Mouse (Mus musculus): ENCODE measurements around the gene Mxi1. TPM values are rescaled to one million over a fixed set of nuclear protein-coding genes. Genes with fewer than 3 reads are reported as not detected.

Mxi1 gene
- polyA plus RNA-seq, 1 experiment from 2014 or later, result 19.7 TPM

GRCm38 (mm10) chr19:53420924-53421582, 110.7 kb downstream of the Mxi1 start:
- Histone ChIP-seq H3K27ac (replicated peaks) (peak overlapping the region; percentile 85), H3K36me3 (no peaks in the 10 kb centered on the region), H3K4me3 (peak overlapping the region; percentile 61), H3K4me1 (peaks cover 28% of the 10 kb centered on the region), H3K9me3 (replicated peaks) (no peaks in the 10 kb centered on the region), H3K27me3 (ENCODE audit: low read depth, poor library complexity, severe bottlenecking) (peaks cover 24% of the 10 kb centered on the region)
- 2% methylated on average over 19 of the region's 19 CpGs for WGBS
- DNase-seq (ENCODE audit: low spot score), result peak; percentile 79

GRCm38 (mm10) chr19:53421583-53422188, 111.4 kb downstream of the Mxi1 start:
- 2% methylated on average over 6 of the region's 6 CpGs for WGBS
- Histone ChIP-seq H3K27me3 (ENCODE audit: low read depth, poor library complexity, severe bottlenecking) (peaks cover 24% of the 10 kb centered on the region), H3K4me3 (peak overlapping the region; percentile 61), H3K4me1 (peaks cover 28% of the 10 kb centered on the region), H3K9me3 (replicated peaks) (no peaks in the 10 kb centered on the region), H3K27ac (replicated peaks) (peak overlapping the region; percentile 85), H3K36me3 (no peaks in the 10 kb centered on the region)
- DNase-seq (ENCODE audit: low spot score), result no peak

GRCm38 (mm10) chr19:53422358-53423308, 112.3 kb downstream of the Mxi1 start:
- no peak for DNase-seq (ENCODE audit: low spot score)
- no peak overlapping the region for H3K27ac ChIP-seq (replicated peaks)
- H3K27me3 ChIP-seq (ENCODE audit: low read depth, poor library complexity, severe bottlenecking), result peaks cover 24% of the 10 kb centered on the region
- no peak overlapping the region for H3K4me3 ChIP-seq
- H3K9me3 ChIP-seq (replicated peaks), result no peaks in the 10 kb centered on the region
- no peaks in the 10 kb centered on the region for H3K36me3 ChIP-seq
- peaks cover 32% of the 10 kb centered on the region for H3K4me1 ChIP-seq
- 78% methylated on average over 18 of the region's 18 CpGs for WGBS

- Histone ChIP-seq H3K4me1 (peaks cover 32% of the 10 kb centered on the region), H3K9me3 (replicated peaks) (no peaks in the 10 kb centered on the region), H3K27me3 (ENCODE audit: low read depth, poor library complexity, severe bottlenecking) (peaks cover 24% of the 10 kb centered on the region), H3K4me3 (no peak overlapping the region), H3K36me3 (no peaks in the 10 kb centered on the region), H3K27ac (replicated peaks) (no peak overlapping the region)
- 17% methylated on average over 18 of the region's 19 CpGs for WGBS
- DNase-seq (ENCODE audit: low spot score), result no peak
Measured at GRCm38 (mm10) chr19:53423341-53423753, 113.0 kb downstream of the Mxi1 start.

GRCm38 (mm10) chr19:53423816-53424465, 113.6 kb downstream of the Mxi1 start:
- H3K4me1 ChIP-seq, result peaks cover 32% of the 10 kb centered on the region
- WGBS, result 61% methylated on average over 17 of the region's 17 CpGs

GRCm38 (mm10) chr19:53424629-53425028, 114.3 kb downstream of the Mxi1 start:
- peaks cover 24% of the 10 kb centered on the region for H3K27me3 ChIP-seq (ENCODE audit: low read depth, poor library complexity, severe bottlenecking)
- 71% methylated on average over 18 of the region's 18 CpGs for WGBS
- no peak for DNase-seq (ENCODE audit: low spot score)
- no peak overlapping the region for H3K4me3 ChIP-seq
- H3K4me1 ChIP-seq, result peaks cover 32% of the 10 kb centered on the region
- H3K9me3 ChIP-seq (replicated peaks), result no peaks in the 10 kb centered on the region
- no peak overlapping the region for H3K27ac ChIP-seq (replicated peaks)
- no peaks in the 10 kb centered on the region for H3K36me3 ChIP-seq

More at GRCm38 (mm10) chr19:53423816-53424465, 113.6 kb downstream of the Mxi1 start:
- Histone ChIP-seq H3K27me3 (ENCODE audit: low read depth, poor library complexity, severe bottlenecking) (peaks cover 24% of the 10 kb centered on the region), H3K27ac (replicated peaks) (no peak overlapping the region), H3K4me3 (no peak overlapping the region), H3K36me3 (no peaks in the 10 kb centered on the region), H3K9me3 (replicated peaks) (no peaks in the 10 kb centered on the region)
- DNase-seq (ENCODE audit: low spot score), result no peak

Other genes with a start within 250 kb of the Mxi1 start
- gene Add3, start 170.1 kb upstream of the Mxi1 start, polyA plus RNA-seq (2016; fragmentation: Nextera tagmentation; extraction: Ambion mirVana), result 48.7 and 50.2 TPM in 2 replicates
- gene Gm10197, start 61.2 kb downstream of the Mxi1 start, polyA plus RNA-seq (2016; fragmentation: Nextera tagmentation; extraction: Ambion mirVana), result 2.1 and 4.3 TPM in 2 replicates
- gene Smndc1, start 80.1 kb downstream of the Mxi1 start, polyA plus RNA-seq (2016; fragmentation: Nextera tagmentation; extraction: Ambion mirVana), result 44.4 and 45.0 TPM in 2 replicates
- 4.0 and 6.3 TPM in 2 replicates for gene Dusp5, start 218.6 kb downstream of the Mxi1 start, polyA plus RNA-seq (2016; fragmentation: Nextera tagmentation; extraction: Ambion mirVana)

Measured in midbrain, embryonic 10.5 days (tissue).